Mouse (Mus musculus) midbrain, embryonic 16.5 days (tissue): ENCODE measurements around the gene Prr13. TPM values are rescaled to one million over a fixed set of nuclear protein-coding genes. Genes with fewer than 3 reads are reported as not detected.

Experiments
- ATAC-seq: fragments of 200-750 bp; cut with Nextera tagmentation; 2 replicates; pipeline ENCODE4 v1.8.0; 2017; ENCODE audit warnings: moderate TSS enrichment
- H3K27ac ChIP-seq: fragments of 300-500 bp; sonication (generic); 2 replicates; pipeline ENCODE4 v1.5.1; 2014; ENCODE audit warnings: mild to moderate bottlenecking, low read length, mixed read lengths
- H3K27me3 ChIP-seq: fragments of 300-500 bp; sonication (generic); 2 replicates; pipeline ENCODE4 v1.6.1; 2014; ENCODE audit warnings: low read depth, low read length, mixed read lengths; ENCODE audit not compliant: control insufficient read depth, insufficient read depth
- H3K36me3 ChIP-seq: fragments of 300-500 bp; sonication (generic); 2 replicates; pipeline ENCODE4 v1.6.1; 2014; ENCODE audit warnings: mild to moderate bottlenecking, low read length, moderate library complexity, mixed read lengths; ENCODE audit not compliant: control insufficient read depth, insufficient read depth
- H3K4me1 ChIP-seq: fragments of 300-500 bp; sonication (generic); 2 replicates; pipeline ENCODE4 v1.6.1; 2014; ENCODE audit warnings: mild to moderate bottlenecking, low read length, mixed read lengths; ENCODE audit not compliant: control insufficient read depth, insufficient read depth
- H3K4me2 ChIP-seq: fragments of 300-500 bp; sonication (generic); 2 replicates; pipeline ENCODE4 v1.6.1; 2014; ENCODE audit warnings: mild to moderate bottlenecking, low read length, mixed read lengths
- H3K4me3 ChIP-seq: fragments of 300-500 bp; sonication (generic); 2 replicates; pipeline ENCODE4 v1.5.1; 2014; ENCODE audit warnings: low read depth, mild to moderate bottlenecking, low read length, moderate library complexity, mixed read lengths
- H3K9ac ChIP-seq: fragments of 300-500 bp; sonication (generic); 2 replicates; pipeline ENCODE4 v1.6.1; 2014; ENCODE audit warnings: low read depth, low read length, mixed read lengths
- H3K9me3 ChIP-seq: fragments of 300-500 bp; sonication (generic); replicated peaks from 2 replicates; pipeline ENCODE4 v1.6.1; 2014; ENCODE audit warnings: mild to moderate bottlenecking, low read length, mixed read lengths; ENCODE audit not compliant: control insufficient read depth, poor library complexity, severe bottlenecking
- WGBS: fragments of 180-500 bp; shearing (Covaris S2); extraction: QIAGEN DNeasy Blood & Tissue Kit; methylation state at CpG from one replicate; pipeline ENCODE4 v1.1.7; 2014; 5-methylcytosine and 5-hydroxymethylcytosine counted together
- polyA plus RNA-seq: library from polyadenylated mRNA; unstranded; fragments of >200 nt; fragmentation: Nextera tagmentation; extraction: Ambion mirVana; gene quantifications from 2 replicates; pipeline ENCODE4 v1.2.1, GENCODE M21; 2015

Prr13 gene
- polyA plus RNA-seq, 1 experiment from 2014 or later = 106 TPM

DNA sequence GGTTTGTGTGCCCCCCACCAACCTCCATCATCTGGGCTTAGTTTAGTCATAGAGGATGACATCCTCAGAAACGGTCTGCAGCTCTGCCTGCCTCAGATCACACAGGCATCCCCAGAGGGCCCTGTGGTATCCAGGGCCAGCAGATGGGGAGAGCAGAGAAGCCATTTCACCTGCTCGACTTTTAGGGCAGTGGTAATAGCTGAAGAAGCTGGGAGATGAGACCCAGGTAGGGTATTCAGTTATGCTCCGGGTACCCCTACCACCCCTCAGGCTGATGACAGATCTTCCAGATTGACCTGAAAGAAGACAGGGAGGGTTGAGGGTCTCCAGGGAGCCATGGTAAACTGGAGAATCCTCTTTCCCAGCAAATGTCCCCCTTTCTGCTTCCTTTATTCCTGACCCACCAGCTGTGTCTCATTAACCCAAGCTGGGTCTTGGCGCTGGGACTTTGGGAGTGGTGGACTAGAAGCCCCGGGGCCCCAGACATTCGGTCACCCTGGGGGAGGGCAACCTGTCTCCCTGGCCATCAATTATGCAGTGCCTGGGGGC, 52.5 kb downstream of the Prr13 start:
- H3K4me1 ChIP-seq = peaks cover 61% of the 10 kb centered on the region
- H3K9me3 ChIP-seq = no peaks in the 10 kb centered on the region
- 6% methylated on average over 6 of the region's 6 CpGs for WGBS
- no peaks in the 10 kb centered on the region for H3K27me3 ChIP-seq
- peak overlapping the region; percentile 94 for H3K27ac ChIP-seq
- peak overlapping the region; percentile 87 for H3K9ac ChIP-seq
- H3K4me3 ChIP-seq = peak overlapping the region; percentile 70
- peak overlapping the region; percentile 81 for H3K4me2 ChIP-seq
- H3K36me3 ChIP-seq = peaks cover 6% of the 10 kb centered on the region; the same call in 1 of the 2 replicates
- ATAC-seq = 0 out of 2 replicates have a peak, but pooled peaks have one; percentile 22

DNA sequence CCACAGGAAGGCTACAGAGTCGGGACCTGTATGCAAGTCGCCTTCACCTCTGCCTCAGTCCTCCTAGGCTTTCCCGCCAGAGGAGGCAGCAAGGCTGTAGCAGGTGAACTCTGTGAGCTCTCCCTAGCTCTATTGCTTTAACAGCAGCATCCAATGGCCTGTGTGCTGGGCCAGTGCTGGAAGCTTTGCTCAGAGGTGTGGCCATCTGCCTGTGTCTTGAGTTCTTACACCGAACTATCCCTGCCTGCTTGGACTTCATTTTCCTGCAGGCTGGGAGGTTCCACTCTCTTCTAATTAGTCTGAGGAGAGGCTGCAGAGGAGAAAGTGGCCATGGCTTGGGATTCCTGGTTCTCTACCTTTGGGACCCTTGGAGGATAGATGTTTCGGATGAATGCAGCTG, 53.2 kb downstream of the Prr13 start:
- H3K4me2 ChIP-seq = peak overlapping the region; percentile 81
- ATAC-seq = no peak
- H3K9me3 ChIP-seq = no peaks in the 10 kb centered on the region
- peak overlapping the region; percentile 87; the same call in 1 of the 2 replicates for H3K9ac ChIP-seq
- H3K27ac ChIP-seq = peak overlapping the region; percentile 94
- H3K36me3 ChIP-seq = peaks cover 6% of the 10 kb centered on the region; the same call in 1 of the 2 replicates
- H3K4me1 ChIP-seq = peaks cover 61% of the 10 kb centered on the region
- WGBS = 26% methylated on average over 5 of the region's 5 CpGs
- no peak overlapping the region for H3K4me3 ChIP-seq
- no peaks in the 10 kb centered on the region for H3K27me3 ChIP-seq

Other genes starting within 250 kb of the Prr13 start
- 0.43 and 0.80 TPM in 2 replicates for gene Itgb7, start 227.1 kb upstream of the Prr13 start, polyA plus RNA-seq
- 4.1 and 6.0 TPM in 2 replicates for gene Rarg, start 201.5 kb upstream of the Prr13 start, polyA plus RNA-seq
- not detected in 2 replicates for gene Gm9918, start 188.5 kb upstream of the Prr13 start, polyA plus RNA-seq
- gene Mfsd5, start 179.6 kb upstream of the Prr13 start, polyA plus RNA-seq = 58.7 and 59.8 TPM in 2 replicates
- 4.0 and 4.7 TPM in 2 replicates for gene Espl1, start 162.8 kb upstream of the Prr13 start, polyA plus RNA-seq
- 479 TPM in 2 replicates for gene Pfdn5, start 132.9 kb upstream of the Prr13 start, polyA plus RNA-seq
- 89.1 and 91.2 TPM in 2 replicates for gene Myg1, start 127.3 kb upstream of the Prr13 start, polyA plus RNA-seq
- 30.2 and 31.1 TPM in 2 replicates for gene Aaas, start 108.3 kb upstream of the Prr13 start, polyA plus RNA-seq
- 0.40 and 0.55 TPM in 2 replicates for gene Sp7, start 91.8 kb upstream of the Prr13 start, polyA plus RNA-seq
- 3.1 and 3.5 TPM in 2 replicates for gene Sp1, start 52.9 kb upstream of the Prr13 start, polyA plus RNA-seq
- 0.15 and 0.26 TPM in 2 replicates for gene Amhr2, start 13.7 kb upstream of the Prr13 start, polyA plus RNA-seq
- gene Pcbp2, start 11.5 kb downstream of the Prr13 start, polyA plus RNA-seq = 105 and 121 TPM in 2 replicates
- gene Gm10337, start 44.7 kb downstream of the Prr13 start, polyA plus RNA-seq = 12.6 TPM in 1 of 2 replicates, not detected in the other
- 60.5 and 65.5 TPM in 2 replicates for gene Map3k12, start 58.0 kb downstream of the Prr13 start, polyA plus RNA-seq
- 94.1 and 105 TPM in 2 replicates for gene Tarbp2, start 59.2 kb downstream of the Prr13 start, polyA plus RNA-seq
- gene Npff, start 65.9 kb downstream of the Prr13 start, polyA plus RNA-seq = 1.4 and 2.2 TPM in 2 replicates
- gene Gm28047, start 166.0 kb downstream of the Prr13 start, polyA plus RNA-seq = not detected in 2 replicates
- 16.0 TPM in 2 replicates for gene Atf7, start 166.4 kb downstream of the Prr13 start, polyA plus RNA-seq
- gene Atp5g2, start 213.3 kb downstream of the Prr13 start, polyA plus RNA-seq = 46.9 and 49.8 TPM in 2 replicates